Mouse (Mus musculus): ENCODE results near the gene Rcvrn. TPM values are rescaled to one million over a fixed set of nuclear protein-coding genes. Genes with fewer than 3 reads are reported as not detected.

The Rcvrn gene
- not detected in 2 replicates for polyA plus RNA-seq (2015; fragmentation: Nextera tagmentation; extraction: Ambion mirVana)

GRCm38 (mm10) chr11:67694703-67695376 is at the start of gene Rcvrn:
TSS of gene Rcvrn (plus strand) at chr11:67695326.
- WGBS, result 60% methylated on average over 7 of the region's 7 CpGs
- Histone ChIP-seq H3K9me3 (replicated peaks) (no peaks in the 10 kb centered on the region), H3K4me3 (no peak within 1 kb of the TSS), H3K9ac (no peak within 1 kb of the TSS), H3K27me3 (no peaks in the 10 kb centered on the region), H3K4me2 (no peak within 1 kb of the TSS), H3K27ac (no peak within 1 kb of the TSS), H3K4me1 (replicated peaks) (no peaks in the 10 kb centered on the region), H3K36me3 (no peaks in the 10 kb centered on the region)
- ATAC-seq (replicated peaks; ENCODE audit: insufficient number of reproducible peaks, insufficient read depth, low FRiP score, low read depth), result no peak

GRCm38 (mm10) chr11:67647745-67648144 is 47.4 kb upstream of the Rcvrn start:
- Histone ChIP-seq H3K4me3 (no peak overlapping the region), H3K4me1 (replicated peaks) (peaks cover 10% of the 10 kb centered on the region), H3K4me2 (no peak overlapping the region), H3K27me3 (0 out of 2 replicates have a peak, but pooled peaks cover 4% of the 10 kb centered on the region), H3K9me3 (replicated peaks) (no peaks in the 10 kb centered on the region), H3K36me3 (no peaks in the 10 kb centered on the region), H3K9ac (no peak overlapping the region), H3K27ac (no peak overlapping the region)
- ATAC-seq (replicated peaks; ENCODE audit: insufficient number of reproducible peaks, insufficient read depth, low FRiP score, low read depth), result no peak
- 26% methylated on average over 5 of the region's 5 CpGs for WGBS

GRCm38 (mm10) chr11:67648651-67649407 is 46.3 kb upstream of the Rcvrn start:
- WGBS, result 71% methylated on average over 11 of the region's 11 CpGs
- H3K27ac ChIP-seq, result no peak overlapping the region

GRCm38 (mm10) chr11:67649971-67650707 is 45.0 kb upstream of the Rcvrn start:
- no peak overlapping the region for H3K9ac ChIP-seq
- H3K4me3 ChIP-seq, result no peak overlapping the region
- 0 out of 2 replicates have a peak, but pooled peaks cover 4% of the 10 kb centered on the region for H3K27me3 ChIP-seq
- H3K9me3 ChIP-seq (replicated peaks), result no peaks in the 10 kb centered on the region
- peaks cover 9% of the 10 kb centered on the region for H3K4me1 ChIP-seq (replicated peaks)
- WGBS, result 51% methylated on average over 10 of the region's 10 CpGs
- H3K27ac ChIP-seq, result no peak overlapping the region
- H3K36me3 ChIP-seq, result no peaks in the 10 kb centered on the region
- ATAC-seq (replicated peaks; ENCODE audit: insufficient number of reproducible peaks, insufficient read depth, low FRiP score, low read depth), result no peak
- H3K4me2 ChIP-seq, result no peak overlapping the region

More at GRCm38 (mm10) chr11:67648651-67649407, 46.3 kb upstream of the Rcvrn start:
- ATAC-seq (replicated peaks; ENCODE audit: insufficient number of reproducible peaks, insufficient read depth, low FRiP score, low read depth), result no peak
- Histone ChIP-seq H3K9me3 (replicated peaks) (no peaks in the 10 kb centered on the region), H3K9ac (no peak overlapping the region), H3K36me3 (no peaks in the 10 kb centered on the region), H3K4me3 (no peak overlapping the region), H3K4me1 (replicated peaks) (peaks cover 11% of the 10 kb centered on the region), H3K27me3 (0 out of 2 replicates have a peak, but pooled peaks cover 4% of the 10 kb centered on the region), H3K4me2 (no peak overlapping the region)

- H3K27me3 ChIP-seq, result 0 out of 2 replicates have a peak, but pooled peaks cover 4% of the 10 kb centered on the region
- H3K4me3 ChIP-seq, result no peak overlapping the region
- no peak overlapping the region for H3K4me2 ChIP-seq
- 67% methylated on average over 6 of the region's 6 CpGs for WGBS
- no peaks in the 10 kb centered on the region for H3K9me3 ChIP-seq (replicated peaks)
- H3K36me3 ChIP-seq, result no peaks in the 10 kb centered on the region
- ATAC-seq (replicated peaks; ENCODE audit: insufficient number of reproducible peaks, insufficient read depth, low FRiP score, low read depth), result no peak
- no peak overlapping the region for H3K9ac ChIP-seq
- H3K4me1 ChIP-seq (replicated peaks), result peaks cover 16% of the 10 kb centered on the region
- no peak overlapping the region for H3K27ac ChIP-seq
Observed at GRCm38 (mm10) chr11:67651731-67652130, 43.4 kb upstream of the Rcvrn start.

GRCm38 (mm10) chr11:67652194-67652892 is 42.8 kb upstream of the Rcvrn start:
- Histone ChIP-seq H3K4me2 (no peak overlapping the region), H3K9me3 (replicated peaks) (no peaks in the 10 kb centered on the region), H3K27me3 (0 out of 2 replicates have a peak, but pooled peaks cover 4% of the 10 kb centered on the region), H3K36me3 (no peaks in the 10 kb centered on the region), H3K9ac (no peak overlapping the region), H3K4me3 (no peak overlapping the region), H3K4me1 (replicated peaks) (peaks cover 16% of the 10 kb centered on the region), H3K27ac (no peak overlapping the region)
- WGBS, result 16% methylated on average over 14 of the region's 14 CpGs
- ATAC-seq (replicated peaks; ENCODE audit: insufficient number of reproducible peaks, insufficient read depth, low FRiP score, low read depth), result no peak

GRCm38 (mm10) chr11:67652893-67653255 is 42.3 kb upstream of the Rcvrn start:
- Histone ChIP-seq H3K36me3 (no peaks in the 10 kb centered on the region), H3K4me2 (no peak overlapping the region), H3K27ac (no peak overlapping the region), H3K9ac (0 out of 2 replicates have a peak overlapping the region, but pooled peaks have one; percentile 3), H3K4me3 (no peak overlapping the region), H3K9me3 (replicated peaks) (no peaks in the 10 kb centered on the region), H3K4me1 (replicated peaks) (peaks cover 18% of the 10 kb centered on the region), H3K27me3 (0 out of 2 replicates have a peak, but pooled peaks cover 4% of the 10 kb centered on the region)
- 42% methylated on average over 6 of the region's 6 CpGs for whole genome bisulfite sequencing
- ATAC-seq (replicated peaks; ENCODE audit: insufficient number of reproducible peaks, insufficient read depth, low FRiP score, low read depth), result no peak

GRCm38 (mm10) chr11:67653521-67654090 is 41.5 kb upstream of the Rcvrn start:
- 78% methylated on average over 9 of the region's 9 CpGs for WGBS
- ATAC-seq (replicated peaks; ENCODE audit: insufficient number of reproducible peaks, insufficient read depth, low FRiP score, low read depth), result no peak

GRCm38 (mm10) chr11:67654514-67654913 is 40.6 kb upstream of the Rcvrn start:
- H3K27me3 ChIP-seq, result 0 out of 2 replicates have a peak, but pooled peaks cover 4% of the 10 kb centered on the region
- H3K27ac ChIP-seq, result no peak overlapping the region
- H3K9ac ChIP-seq, result no peak overlapping the region
- no peak overlapping the region for H3K4me2 ChIP-seq
- 89% methylated on average over 4 of the region's 4 CpGs for WGBS
- ATAC-seq (replicated peaks; ENCODE audit: insufficient number of reproducible peaks, insufficient read depth, low FRiP score, low read depth), result no peak
- no peaks in the 10 kb centered on the region for H3K36me3 ChIP-seq
- H3K4me3 ChIP-seq, result no peak overlapping the region
- no peaks in the 10 kb centered on the region for H3K9me3 ChIP-seq (replicated peaks)
- H3K4me1 ChIP-seq (replicated peaks), result peaks cover 21% of the 10 kb centered on the region

More at GRCm38 (mm10) chr11:67653521-67654090, 41.5 kb upstream of the Rcvrn start:
- no peak overlapping the region for H3K4me3 ChIP-seq
- no peaks in the 10 kb centered on the region for H3K36me3 ChIP-seq
- peaks cover 21% of the 10 kb centered on the region for H3K4me1 ChIP-seq (replicated peaks)
- H3K4me2 ChIP-seq, result no peak overlapping the region
- H3K27ac ChIP-seq, result no peak overlapping the region
- 0 out of 2 replicates have a peak, but pooled peaks cover 4% of the 10 kb centered on the region for H3K27me3 ChIP-seq
- no peak overlapping the region for H3K9ac ChIP-seq
- H3K9me3 ChIP-seq (replicated peaks), result no peaks in the 10 kb centered on the region

GRCm38 (mm10) chr11:67655236-67655959 is 39.7 kb upstream of the Rcvrn start:
- Histone ChIP-seq H3K27ac (0 out of 2 replicates have a peak overlapping the region, but pooled peaks have one; percentile 9), H3K4me2 (no peak overlapping the region), H3K9me3 (replicated peaks) (no peaks in the 10 kb centered on the region), H3K27me3 (0 out of 2 replicates have a peak, but pooled peaks cover 3% of the 10 kb centered on the region), H3K36me3 (no peaks in the 10 kb centered on the region), H3K9ac (peak overlapping the region; percentile 6; the same call in 1 of the 2 replicates), H3K4me3 (no peak overlapping the region), H3K4me1 (replicated peaks) (peaks cover 21% of the 10 kb centered on the region)
- WGBS, result 56% methylated on average over 17 of the region's 17 CpGs
- ATAC-seq (replicated peaks; ENCODE audit: insufficient number of reproducible peaks, insufficient read depth, low FRiP score, low read depth), result no peak
